Comparison of ENCODE assay signal across 9 mouse cellular contexts in the genomic region with DNA sequence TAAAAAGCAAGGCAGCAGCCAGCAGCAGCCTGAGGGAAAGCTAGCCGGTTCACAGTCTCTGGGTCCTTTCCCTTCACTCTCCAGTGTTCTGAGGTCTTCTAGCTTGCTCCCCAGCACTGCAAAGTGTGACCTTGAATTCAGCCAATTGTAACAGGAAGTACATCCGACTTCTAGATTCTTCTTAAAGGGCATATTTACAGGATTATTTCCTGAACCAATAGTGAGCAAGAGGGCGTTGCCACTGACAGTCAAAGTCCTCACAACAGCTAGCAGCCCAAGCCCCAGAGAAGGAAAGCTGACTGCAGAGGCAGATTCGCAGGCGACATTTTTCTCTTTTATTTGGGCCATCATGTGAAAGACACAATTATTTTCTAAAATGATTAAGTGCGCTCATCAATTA. TPM values are rescaled to one million over a fixed set of nuclear protein-coding genes. Genes with fewer than 3 reads are reported as not detected.
A peak's percentile ranks its signal among the peaks of the same experiment; 100 is the strongest.
DNase-seq lines count a peak whose midpoint lies in the region; TF ChIP-seq lines count a peak whose summit lies in the region.
"Had no signal": no experiment of that assay in that cellular context is flagged by ENCODE, and none has a peak within 500 bp of the region (broad histone marks: within the 10 kb centered on the region; RNA-seq: fewer than 3 reads in every experiment).

No protein-coding gene starts in this region.

- H3K27me3 ChIP-seq in kidney, adult 2 months (replicated peaks; ENCODE audit: control insufficient read depth, insufficient read depth, low read length), result no peaks in the 10 kb centered on the region
- H3K27me3 ChIP-seq: limb, embryonic 15.5 days had no signal

- no peak for TF ChIP-seq POLR2A in kidney, adult 2 months (IDR thresholded peaks at IDR 0.05; ENCODE audit: low read depth, low read length)

- no peak overlapping the region for H3K4me3 ChIP-seq in kidney, adult 2 months (ENCODE audit: insufficient read depth, low read depth, low read length)
- no peak overlapping the region for H3K4me3 ChIP-seq in macrophage (ENCODE audit: inconsistent target)
- H3K4me3 ChIP-seq: limb, embryonic 15.5 days had no signal

- TF ChIP-seq CTCF in kidney, adult 2 months (conservative IDR thresholded peaks at IDR 0.05; ENCODE audit: insufficient read depth, insufficient read length, low read depth, low read length), result no peak

- peak overlapping the region; percentile 80 for H3K27ac ChIP-seq in kidney, adult 2 months (ENCODE audit: insufficient read depth, low read depth, low read length)
- peak overlapping the region; percentile 41 for H3K27ac ChIP-seq in macrophage
- H3K27ac ChIP-seq: limb, embryonic 15.5 days had no signal

- WGBS in kidney, adult 2 months, result 25% methylated on average over 6 of the region's 6 CpGs
- WGBS in macrophage (ENCODE audit: missing documents), result 65% methylated on average over 6 of the region's 6 CpGs

- intact Hi-C loops in gastrocnemius, postnatal 36 days (cut with DNase I), result loop anchor here (5.0 kb wide), 1 partner anchor 79 kb away; no protein-coding TSS in a partner anchor

- peak; percentile 41 to 75 for DNase-seq in adrenal gland, adult (ENCODE audit: inconsistent age in 2 of 2, low spot score in 1 of 2)
- no peak for DNase-seq in adrenal gland, postnatal 25 days
- peak; percentile 25 to 40 for DNase-seq in adrenal gland, postnatal 36 days
- peak; percentile 80 for DNase-seq in kidney, adult 2 months
- no peak for DNase-seq in gastrocnemius, postnatal 36 days
- DNase-seq in urinary bladder, adult 18-20 months (ENCODE audit: low spot score in 2 of 2), result no peak
- no peak for DNase-seq in urinary bladder, postnatal 36 days (ENCODE audit: low spot score in 2 of 2)

- H3K79me2 ChIP-seq in macrophage (ENCODE audit: inconsistent target), result no peaks in the 10 kb centered on the region

- H3K36me3 ChIP-seq in kidney, adult 2 months (ENCODE audit: control insufficient read depth, insufficient read depth, low read length), result no peaks in the 10 kb centered on the region
- H3K36me3 ChIP-seq in macrophage (ENCODE audit: inconsistent target), result no peaks in the 10 kb centered on the region
- H3K36me3 ChIP-seq: limb, embryonic 15.5 days had no signal

- peaks cover 13% of the 10 kb centered on the region for H3K4me1 ChIP-seq in kidney, adult 2 months (ENCODE audit: control insufficient read depth, insufficient read depth, low read length)

RNA-seq across cellular contexts. Expression of a gene that starts 46.6 kb away (rescaled TPM):
- total RNA-seq in adrenal gland, postnatal 25 days (2021), result 176 and 179 TPM in 2 replicates
- total RNA-seq in adrenal gland, postnatal 36 days (2021), result 100 to 1,000 TPM; 195 to 199 TPM
- 94.2 and 96.2 TPM in 2 replicates for polyA plus RNA-seq in kidney, adult 2 months (2012; rRNA removed)
- total RNA-seq in macrophage (2018; cell fraction: chromatin; rRNA removed), result 100 to 1,000 TPM in 19 of 26 experiments, 10 to 100 TPM in 7; 70.5 to 173 (median 117) TPM
- 100 to 1,000 TPM in 9 of 26 experiments, 10 to 100 TPM in 17; 57.6 to 135 (median 96.4) TPM for total RNA-seq in macrophage (2018; cell fraction: cytosol; rRNA removed)
- 100 to 1,000 TPM; 102 to 289 (median 159) TPM for total RNA-seq in macrophage (2018; cell fraction: nucleus; rRNA removed)
- 72.1 to 135 TPM (median 74.7 TPM) in 3 replicates for polyA plus RNA-seq in macrophage (2018)
- 100 to 1,000 TPM; 175 to 549 TPM for total RNA-seq in gastrocnemius, postnatal 36 days (2021)

Comparison
In these comparisons a context has a peak if more than half of its experiments do, and no peak if none do; other contexts are left out.
1. DNase-seq: peak in adrenal gland, adult (2 of 2), adrenal gland, postnatal 36 days (2 of 2) and kidney, adult 2 months (single experiment); none in adrenal gland, postnatal 25 days (single experiment), gastrocnemius, postnatal 36 days (0 of 2), urinary bladder, adult 18-20 months (0 of 2) and urinary bladder, postnatal 36 days (0 of 2).